Mouse (Mus musculus) T-helper 2 cell (primary cell): ENCODE results near the gene 2300002M23Rik.

ENCODE experiments used
- in situ Hi-C: fragments of 300-600 bp; cut with MboI, MseI; formaldehyde crosslinking; loops from one replicate; pipeline ENCODE4 v1.15.1; 2025; ENCODE audit warnings: high pct_unique_total_duplicates

2300002M23Rik gene

DNA sequence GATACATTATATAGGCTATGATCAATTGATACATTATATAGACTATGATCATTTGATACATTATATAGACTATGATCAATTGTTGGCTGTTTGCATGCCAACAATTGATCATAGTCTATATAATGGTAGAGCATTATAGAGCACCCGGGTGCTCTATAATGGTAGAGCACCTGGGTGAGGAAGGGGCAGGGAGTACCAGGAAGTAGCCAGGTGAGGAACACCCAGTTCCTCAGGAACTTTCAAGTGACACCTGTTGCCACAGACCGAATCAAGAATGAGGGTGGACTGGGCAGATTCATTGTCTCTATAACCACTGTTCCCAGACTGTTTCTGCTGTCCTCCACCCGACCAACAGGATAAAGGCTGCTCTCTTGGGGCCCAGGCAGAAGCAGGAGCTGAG lies at the start of gene 2300002M23Rik:
Gene 2300002M23Rik, plus strand, starts transcription at position 301 of the 400 bp plus-strand sequence.
- in situ Hi-C loops: no loop called here

GRCm38 (mm10) chr17:35517526-35517925 lies 49.7 kb upstream of the 2300002M23Rik start:
- in situ Hi-C loops: loop anchor here (5.0 kb wide), 1 partner anchor 95 kb away; the partner anchor contains the start of gene H2-Q6

- in situ Hi-C loops: no loop called here
Measured at GRCm38 (mm10) chr17:35524354-35524753, 42.9 kb upstream of the 2300002M23Rik start.

DNA sequence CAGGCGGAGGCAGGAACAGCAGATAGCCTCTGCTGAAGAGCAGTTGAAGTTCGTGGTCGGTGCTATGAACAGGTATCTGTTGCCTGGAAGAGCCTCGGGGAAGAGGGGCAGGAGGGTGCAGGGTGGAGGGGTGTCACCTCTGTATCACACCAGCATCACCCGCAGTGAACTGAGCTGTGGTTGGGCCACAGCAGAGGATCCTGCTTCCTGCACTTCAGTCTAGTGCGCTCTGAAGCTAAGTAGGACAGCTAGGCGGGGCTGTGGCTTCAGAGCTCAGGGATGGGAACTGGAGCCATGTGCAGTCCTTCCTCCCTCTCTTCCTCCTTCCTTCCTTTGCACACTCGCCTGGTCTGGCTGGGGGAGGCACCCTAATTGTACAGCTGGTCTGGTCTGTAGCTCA lies 40.6 kb upstream of the 2300002M23Rik start:
- in situ Hi-C loops: no loop called here

DNA sequence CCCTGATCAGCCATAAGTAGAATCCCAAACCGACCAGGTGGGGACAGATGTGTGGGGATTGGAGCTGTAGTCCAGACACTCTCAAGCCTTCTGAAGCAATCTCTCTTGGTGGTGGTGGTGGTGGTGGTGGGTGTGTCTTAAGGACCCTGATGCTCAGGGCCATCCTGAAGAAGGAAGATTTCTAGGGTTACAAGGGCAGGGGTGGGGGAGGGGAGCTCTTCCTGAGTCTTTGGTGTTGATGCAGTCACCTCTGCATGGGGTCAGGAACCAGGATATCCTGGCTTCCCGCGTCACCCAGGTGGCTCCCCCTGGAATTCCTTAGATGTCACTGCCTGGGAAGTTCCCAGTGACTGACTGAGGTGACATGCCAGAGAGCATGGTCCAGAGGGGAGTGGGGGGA lies 34.9 kb upstream of the 2300002M23Rik start:
- in situ Hi-C loops: no loop called here

DNA sequence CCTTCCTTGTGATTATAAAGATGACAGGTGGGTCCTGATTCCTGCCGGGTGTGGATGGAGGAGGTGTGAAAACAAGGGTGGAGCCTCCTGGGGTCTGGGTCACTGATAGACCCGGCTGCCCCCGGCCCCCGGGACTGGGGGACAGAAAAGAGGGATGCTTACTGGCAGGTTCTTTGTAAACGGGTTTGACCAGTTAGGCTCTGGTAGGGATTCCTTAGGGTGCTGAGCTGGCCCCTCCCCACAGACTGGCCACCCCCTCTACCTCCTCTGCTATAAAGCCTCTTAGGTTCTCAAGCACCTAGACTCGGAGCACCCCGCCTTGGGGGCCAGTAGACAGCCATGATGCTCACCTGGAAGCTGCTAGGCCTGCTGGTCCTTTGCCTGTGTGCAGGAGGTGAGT lies 34.3 kb upstream of the 2300002M23Rik start, which contains the start of gene Psors1c2:
Gene Psors1c2, plus strand, starts transcription at position 301 of the 400 bp plus-strand sequence.
- in situ Hi-C loops: no loop called here

- in situ Hi-C loops: no loop called here
Measured at GRCm38 (mm10) chr17:35534343-35534742, 32.9 kb upstream of the 2300002M23Rik start.

DNA sequence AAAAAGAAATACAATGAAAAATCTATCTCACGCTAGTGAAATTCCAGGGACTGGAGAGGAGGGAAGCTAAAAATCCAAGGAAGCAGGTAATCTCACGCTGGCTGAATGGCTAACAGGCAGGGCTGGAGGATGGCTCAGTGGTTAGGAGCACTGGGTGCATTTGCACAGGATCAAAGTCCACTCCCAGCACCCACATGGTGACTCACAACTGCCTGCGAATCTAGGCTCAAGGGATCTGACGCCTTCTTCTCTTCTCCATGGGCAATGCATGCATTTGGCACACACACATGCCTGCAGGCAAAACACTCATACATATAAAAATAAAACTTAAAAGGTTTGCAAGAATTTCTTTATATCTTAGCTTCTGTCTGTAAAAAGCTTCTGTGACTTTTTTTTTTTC lies 29.8 kb upstream of the 2300002M23Rik start:
- in situ Hi-C loops: no loop called here

DNA sequence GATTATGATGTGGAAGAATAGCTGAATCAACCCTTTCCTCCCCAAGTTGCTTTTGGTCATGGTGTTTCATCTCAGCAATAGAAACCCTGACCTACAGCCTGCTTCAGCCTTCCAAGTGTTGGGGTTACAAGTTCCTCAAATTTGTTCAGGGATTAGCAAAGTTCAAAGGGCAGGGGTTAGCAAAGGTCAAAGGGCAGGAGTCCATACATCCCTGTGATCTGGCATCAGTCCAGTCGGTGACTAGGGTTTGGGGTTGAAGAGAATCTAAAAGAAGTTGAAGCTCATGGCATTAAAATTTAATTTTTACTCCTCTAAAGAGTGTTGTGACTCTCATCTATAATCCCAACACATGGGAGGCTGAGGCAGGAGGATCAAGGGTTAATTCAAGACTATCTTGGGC lies 28.8 kb upstream of the 2300002M23Rik start:
- in situ Hi-C loops: no loop called here

- in situ Hi-C loops: no loop called here
Measured at GRCm38 (mm10) chr17:35539540-35539939, 27.7 kb upstream of the 2300002M23Rik start.

- in situ Hi-C loops: no loop called here
Measured at GRCm38 (mm10) chr17:35542761-35543411, 24.4 kb upstream of the 2300002M23Rik start.

GRCm38 (mm10) chr17:35543412-35543861 lies 23.8 kb upstream of the 2300002M23Rik start:
- in situ Hi-C loops: no loop called here

- in situ Hi-C loops: no loop called here
Measured at GRCm38 (mm10) chr17:35544001-35544400, 23.2 kb upstream of the 2300002M23Rik start.

DNA sequence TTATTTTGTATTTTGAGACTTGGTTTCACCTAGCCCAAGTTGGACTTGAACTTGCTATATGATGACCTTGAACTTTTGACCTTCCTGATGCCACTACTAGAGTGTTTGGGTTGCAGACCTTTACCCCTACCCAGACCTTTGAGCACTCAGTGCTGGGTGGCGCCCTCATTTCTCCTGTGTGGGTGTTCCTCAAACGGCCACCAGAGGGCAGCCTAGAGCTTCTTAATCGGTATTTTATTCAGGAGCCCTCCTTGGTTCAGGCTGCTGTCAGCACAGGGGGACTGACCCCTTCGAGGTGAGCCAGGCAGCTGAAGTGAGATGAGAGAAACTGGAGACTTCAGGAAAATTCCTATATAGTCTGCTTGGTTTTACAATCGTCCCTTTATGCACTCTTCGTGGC lies 22.6 kb upstream of the 2300002M23Rik start:
- in situ Hi-C loops: no loop called here

GRCm38 (mm10) chr17:35547465-35547864 lies 19.8 kb upstream of the 2300002M23Rik start:
- in situ Hi-C loops: no loop called here

DNA sequence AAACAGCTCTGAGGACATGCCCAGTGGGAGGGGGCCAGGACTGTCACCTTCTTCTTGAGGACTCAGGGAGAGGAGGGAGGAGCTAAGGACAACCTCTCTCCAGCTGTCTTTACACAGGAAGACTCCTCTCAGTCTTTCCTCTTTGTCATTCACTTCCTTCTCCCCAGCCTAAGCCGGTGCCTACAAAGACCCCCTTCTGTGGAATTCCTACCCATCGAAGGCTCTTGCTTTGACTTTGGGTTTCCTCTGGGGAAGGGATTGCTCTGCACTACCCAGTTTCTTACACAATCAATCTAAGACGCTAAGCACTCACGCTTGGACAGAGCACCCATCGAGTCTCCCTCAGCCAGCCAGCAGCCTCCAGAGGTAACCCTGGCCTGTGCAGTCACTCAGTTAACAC lies 18.6 kb upstream of the 2300002M23Rik start:
- in situ Hi-C loops: no loop called here

- in situ Hi-C loops: loop anchor here (5.0 kb wide), 1 partner anchor 68 kb away; no protein-coding TSS in a partner anchor
Measured at GRCm38 (mm10) chr17:35549437-35550142, 17.7 kb upstream of the 2300002M23Rik start.

- in situ Hi-C loops: loop anchor here (5.0 kb wide), 1 partner anchor 67 kb away; no protein-coding TSS in a partner anchor
Measured at GRCm38 (mm10) chr17:35550143-35550494, 17.1 kb upstream of the 2300002M23Rik start.

GRCm38 (mm10) chr17:35550871-35551270 lies 16.4 kb upstream of the 2300002M23Rik start:
- in situ Hi-C loops: loop anchor here (5.0 kb wide), 1 partner anchor 66 kb away; no protein-coding TSS in a partner anchor

- in situ Hi-C loops: loop anchor here (5.0 kb wide), 1 partner anchor 65 kb away; no protein-coding TSS in a partner anchor
Measured at GRCm38 (mm10) chr17:35551881-35552414, 15.3 kb upstream of the 2300002M23Rik start, which contains the start of gene Cdsn. TSS of gene Cdsn (plus strand) at chr17:35552128.

- in situ Hi-C loops: loop anchor here (5.0 kb wide), 1 partner anchor 63 kb away; no protein-coding TSS in a partner anchor
Measured at GRCm38 (mm10) chr17:35554321-35554720, 12.9 kb upstream of the 2300002M23Rik start.

GRCm38 (mm10) chr17:35554761-35555397 lies 12.4 kb upstream of the 2300002M23Rik start:
- in situ Hi-C loops: loop anchor here (5.0 kb wide), 1 partner anchor 62 kb away; no protein-coding TSS in a partner anchor
